Mouse (Mus musculus): ENCODE measurements around the gene Samt3. TPM values are rescaled to one million over a fixed set of nuclear protein-coding genes. Genes with fewer than 3 reads are reported as not detected.

The Samt3 gene
- not detected in 2 replicates for total RNA-seq (2017)

GRCm38 (mm10) chrX:86043899-86044298 is at the start of gene Samt3:
Gene Samt3 (plus strand): TSS chrX:86044199.
- no peak for ATAC-seq (replicated peaks; ENCODE audit: low read depth, poor library complexity, severe bottlenecking)

DNA sequence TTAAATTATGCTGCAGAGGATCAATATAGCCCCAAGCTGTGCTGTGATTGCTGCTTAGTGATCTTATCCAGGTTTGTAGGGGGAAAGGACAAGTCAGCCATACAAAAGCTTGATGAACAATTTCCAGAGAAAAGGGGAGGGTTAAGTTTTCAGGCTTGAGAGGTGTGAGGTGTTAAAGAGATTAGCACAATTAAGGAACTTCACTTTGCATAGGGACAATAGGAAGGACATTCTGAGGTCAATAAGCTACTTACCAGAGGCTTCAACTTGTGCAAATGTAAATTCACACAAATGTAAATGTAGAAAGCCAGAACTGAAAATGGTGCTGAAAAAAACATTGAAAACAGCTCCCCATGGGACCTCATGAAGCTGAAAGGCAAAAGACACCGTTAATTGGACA is 27.4 kb upstream of the Samt3 start:
- no peak for ATAC-seq (replicated peaks; ENCODE audit: low read depth, poor library complexity, severe bottlenecking)

DNA sequence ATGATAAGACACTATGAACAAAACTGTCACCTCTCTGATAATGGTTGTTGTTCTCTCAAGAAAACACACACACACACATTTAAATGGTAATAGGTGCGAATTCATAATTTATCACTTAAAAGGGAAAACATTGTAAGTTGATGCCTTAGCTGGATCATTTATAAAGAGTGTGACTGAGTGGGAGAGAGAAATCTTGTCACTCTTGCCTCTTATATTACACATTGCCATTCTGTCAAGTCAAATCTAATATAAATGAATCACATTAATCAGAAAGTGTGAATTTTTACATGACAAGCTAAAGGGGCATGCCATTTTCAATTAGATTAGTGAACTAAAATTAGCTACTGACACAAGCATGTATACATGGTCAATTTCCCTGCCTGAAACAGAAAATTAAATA is 44.7 kb downstream of the Samt3 start:
- ATAC-seq (replicated peaks; ENCODE audit: low read depth, poor library complexity, severe bottlenecking) = no peak

Other genes starting within 250 kb of the Samt3 start
- 17.2 and 19.1 TPM in 2 replicates for gene 5430427O19Rik, start 173.8 kb upstream of the Samt3 start, total RNA-seq (2017)
- not detected in 2 replicates for gene Nr0b1, start 147.6 kb downstream of the Samt3 start, total RNA-seq (2017)